Mouse (Mus musculus): ENCODE data around the gene Hsd17b14.

Hsd17b14 gene

DNA sequence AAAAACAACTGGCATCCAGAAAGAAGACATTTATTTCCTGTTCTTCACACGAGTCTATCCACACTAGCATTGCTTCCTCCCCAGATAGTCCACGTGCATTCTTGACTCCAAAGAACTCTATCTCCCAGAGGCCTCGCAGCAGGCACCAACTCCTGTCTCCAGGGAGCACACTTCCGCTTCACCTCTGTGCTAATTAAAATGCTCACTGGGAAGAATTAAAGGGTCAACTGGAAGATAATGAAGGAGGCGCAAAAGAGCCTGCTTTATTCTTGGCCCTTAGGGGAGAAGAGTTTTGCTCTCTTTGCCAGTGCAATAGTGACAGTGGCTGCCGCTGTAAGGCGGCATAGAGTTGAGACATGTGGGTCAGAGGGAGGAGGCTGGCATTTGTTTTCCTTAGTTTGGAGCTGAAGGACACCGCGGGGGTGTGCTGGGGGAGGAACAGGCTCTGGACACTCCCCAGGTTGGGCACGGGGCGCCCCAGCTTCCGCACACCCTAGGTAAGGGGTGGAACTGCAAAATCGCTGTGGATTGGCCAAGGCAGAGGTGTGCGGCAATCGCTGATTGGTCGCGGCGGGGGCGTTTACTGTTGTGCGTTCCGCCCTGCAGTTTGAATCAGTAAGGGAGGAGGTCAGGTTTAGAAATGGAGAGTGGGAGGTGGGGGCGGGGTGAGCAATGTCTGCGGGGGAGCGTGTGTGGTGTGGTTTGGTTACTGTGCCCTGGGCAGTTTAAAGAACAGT, 13.3 kb downstream of the Hsd17b14 start:
- peak; percentile 90 for DNase-seq (ENCODE audit: low spot score)

DNA sequence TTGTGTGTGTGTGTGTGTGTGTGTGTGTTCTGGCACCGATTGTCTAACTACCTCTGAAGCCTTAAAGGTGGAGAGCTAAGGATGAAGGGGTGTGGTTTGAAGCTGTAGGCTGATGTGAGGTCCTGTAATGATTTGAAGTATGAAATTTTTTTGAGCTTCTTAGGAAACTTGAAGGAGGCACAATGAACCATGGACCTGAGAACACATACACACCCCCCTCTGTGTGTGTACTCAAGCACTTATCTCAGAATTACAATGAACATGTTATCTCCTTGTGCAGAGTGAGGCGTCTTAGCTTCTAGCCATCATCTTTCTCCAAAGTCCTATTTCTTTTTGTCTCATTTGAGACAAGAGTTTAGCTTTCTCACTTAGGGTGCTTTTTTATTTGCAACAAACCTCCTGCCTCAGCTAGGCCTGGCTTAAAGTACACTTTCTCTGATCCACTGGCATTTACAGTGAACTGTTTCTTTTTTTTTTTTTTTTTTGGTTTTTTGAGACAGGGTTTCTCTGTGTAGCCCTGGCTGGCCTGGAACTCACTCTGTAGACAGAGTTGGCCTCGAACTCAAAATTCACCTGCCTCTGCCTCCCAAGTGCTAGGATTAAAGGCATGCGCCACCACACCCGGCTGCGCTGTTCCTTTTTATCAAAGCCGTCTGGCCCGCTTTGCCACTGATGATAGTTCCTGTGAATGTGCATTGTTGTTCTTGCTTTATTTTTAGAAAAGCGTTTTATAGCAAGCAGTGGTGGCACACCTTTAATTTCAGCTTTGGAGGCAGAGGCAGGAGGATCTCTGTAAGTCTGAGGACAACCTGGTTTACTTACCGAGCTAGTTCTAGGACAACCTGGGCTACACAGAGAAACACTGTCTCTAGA, 14.1 kb downstream of the Hsd17b14 start:
- DNase-seq (ENCODE audit: low spot score): no peak

DNA sequence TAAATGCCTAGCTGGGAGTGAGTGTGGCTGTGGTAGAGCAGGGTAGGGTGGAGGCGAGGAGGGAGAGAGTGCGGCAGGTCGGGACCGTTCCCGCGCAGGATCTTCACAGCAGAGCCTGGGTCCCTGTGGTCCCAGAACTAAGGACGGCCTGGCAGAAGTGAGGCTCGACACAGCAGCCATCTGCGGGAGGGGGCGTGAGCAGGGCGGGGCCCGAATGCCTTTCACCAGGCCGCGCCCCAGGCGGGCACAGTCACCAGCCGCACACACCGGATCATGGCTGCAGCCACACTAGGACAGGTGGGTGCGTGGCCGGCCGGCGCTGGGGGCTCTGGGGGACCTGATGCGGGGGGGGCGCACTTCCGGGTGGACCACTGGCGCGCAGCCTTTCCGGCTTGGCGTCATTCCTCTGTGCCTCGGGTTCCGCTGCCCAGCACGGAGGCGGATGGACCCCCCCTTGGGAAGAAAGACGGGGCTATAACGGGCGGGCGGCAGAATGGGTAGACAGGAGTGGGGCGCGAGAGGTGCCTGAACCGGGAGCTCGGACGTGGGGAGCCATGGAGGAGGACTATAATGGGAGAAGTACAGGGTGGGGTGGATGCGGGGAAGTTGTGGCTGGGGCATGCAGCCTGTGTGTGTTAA, 15.5 kb downstream of the Hsd17b14 start, which contains the start of gene Bcat2:
Bcat2 (plus strand) TSS at position 51 of the 639 bp plus-strand sequence.
- DNase-seq (ENCODE audit: low spot score): peak; percentile 64

DNA sequence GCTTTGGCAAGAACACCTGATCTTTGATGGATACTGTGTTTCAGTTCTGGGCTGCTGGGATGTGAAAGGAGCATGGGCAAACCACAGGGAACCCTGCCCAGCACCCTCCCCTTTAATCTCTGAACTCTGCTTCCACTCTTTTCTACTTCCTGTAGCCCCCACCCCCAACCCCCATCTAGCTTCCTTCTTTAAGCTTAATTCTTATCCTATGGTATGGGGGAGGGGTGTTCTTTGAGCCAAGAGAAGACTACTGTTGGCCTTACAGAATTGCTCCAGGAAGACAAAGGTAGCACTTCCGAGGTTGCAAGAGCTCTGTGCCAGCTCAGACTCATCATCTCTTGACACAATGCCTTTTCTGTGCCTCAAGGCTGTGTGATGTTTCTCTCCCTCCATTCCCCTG, 17.3 kb downstream of the Hsd17b14 start:
- no peak for DNase-seq (ENCODE audit: low spot score)

DNA sequence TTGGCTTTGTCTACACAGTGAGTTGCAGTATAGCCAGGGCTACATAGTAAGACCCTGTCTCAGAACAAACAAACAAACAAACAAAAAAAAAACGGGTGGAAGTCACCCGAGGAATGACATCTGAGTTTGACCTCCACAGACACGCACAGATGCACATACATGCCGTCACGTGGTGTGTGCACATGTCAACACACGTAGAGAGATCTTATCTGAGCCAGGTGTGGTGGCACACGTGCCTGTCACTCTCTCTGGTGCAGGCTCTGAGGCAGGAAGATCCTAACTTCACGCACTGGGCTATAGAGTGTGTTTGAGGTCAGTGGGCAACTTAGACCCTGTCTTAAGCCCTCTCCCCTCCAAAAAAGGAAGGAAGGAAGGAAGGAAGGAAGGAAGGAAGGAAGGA, 19.3 kb downstream of the Hsd17b14 start:
- no peak for DNase-seq (ENCODE audit: low spot score)

DNA sequence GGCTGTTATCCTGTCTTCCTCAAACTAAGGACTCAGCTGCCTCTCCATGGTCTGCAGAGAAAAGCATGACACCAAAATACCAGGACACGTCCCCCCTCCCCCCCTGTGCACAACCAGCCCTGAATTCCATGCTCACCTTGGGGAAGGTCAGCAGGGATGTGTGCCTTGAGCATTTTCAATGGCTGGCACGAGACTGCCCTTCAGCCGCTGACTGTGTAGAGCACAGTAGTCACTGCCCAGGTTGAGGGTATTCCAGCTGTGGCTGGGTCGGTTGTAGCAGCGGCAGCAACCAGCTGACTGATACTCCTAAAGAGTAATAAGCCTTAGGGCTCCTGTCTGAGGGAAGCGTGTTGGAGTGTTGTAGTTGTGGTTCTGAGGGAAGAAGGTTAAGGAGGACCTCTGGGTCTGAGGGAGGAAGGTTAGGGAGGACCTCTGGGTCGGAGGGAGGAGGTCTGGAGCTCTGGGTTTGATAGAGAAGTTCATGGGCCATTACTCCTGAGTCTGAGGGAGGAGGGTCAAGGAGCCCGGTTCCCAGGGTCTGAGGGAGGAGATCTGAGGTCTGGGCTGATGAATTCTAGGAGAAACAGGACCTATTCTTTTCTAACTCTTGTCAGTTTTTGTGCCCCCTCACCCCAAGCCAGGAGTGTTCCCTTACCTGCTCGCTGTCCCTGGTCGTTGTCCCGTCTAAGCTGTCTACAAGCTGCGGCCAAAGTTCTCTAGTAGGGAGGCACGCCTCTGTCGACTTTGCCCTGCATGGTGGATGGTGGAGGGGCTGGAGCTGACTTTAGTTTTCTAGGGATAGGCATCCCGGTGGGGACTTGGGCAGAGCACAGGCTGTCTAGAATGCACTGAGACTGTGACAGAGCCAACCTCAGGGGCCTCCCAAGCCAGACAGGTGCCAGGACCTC, 20.0 kb downstream of the Hsd17b14 start:
- DNase-seq (ENCODE audit: low spot score): no peak

DNA sequence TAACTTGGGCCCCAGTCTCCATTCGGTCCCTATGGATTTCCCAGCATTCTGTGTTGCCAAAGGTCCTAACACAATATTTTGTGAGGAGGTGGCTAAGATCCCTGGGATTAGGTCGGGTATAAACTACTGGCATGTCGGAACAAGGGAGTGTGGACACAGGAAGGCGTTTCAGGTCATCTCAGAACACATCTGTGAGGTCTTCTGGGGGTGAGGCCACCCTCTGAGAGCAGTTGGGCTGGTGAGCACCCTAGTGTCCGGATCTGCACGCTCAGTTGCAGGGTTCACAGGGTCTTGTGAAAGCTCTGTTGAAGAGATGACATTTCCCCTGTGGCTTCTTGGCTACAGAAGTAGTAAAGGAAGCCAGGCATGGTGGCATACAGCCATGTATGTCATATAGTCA, 31.2 kb downstream of the Hsd17b14 start:
- DNase-seq (ENCODE audit: low spot score): no peak

DNA sequence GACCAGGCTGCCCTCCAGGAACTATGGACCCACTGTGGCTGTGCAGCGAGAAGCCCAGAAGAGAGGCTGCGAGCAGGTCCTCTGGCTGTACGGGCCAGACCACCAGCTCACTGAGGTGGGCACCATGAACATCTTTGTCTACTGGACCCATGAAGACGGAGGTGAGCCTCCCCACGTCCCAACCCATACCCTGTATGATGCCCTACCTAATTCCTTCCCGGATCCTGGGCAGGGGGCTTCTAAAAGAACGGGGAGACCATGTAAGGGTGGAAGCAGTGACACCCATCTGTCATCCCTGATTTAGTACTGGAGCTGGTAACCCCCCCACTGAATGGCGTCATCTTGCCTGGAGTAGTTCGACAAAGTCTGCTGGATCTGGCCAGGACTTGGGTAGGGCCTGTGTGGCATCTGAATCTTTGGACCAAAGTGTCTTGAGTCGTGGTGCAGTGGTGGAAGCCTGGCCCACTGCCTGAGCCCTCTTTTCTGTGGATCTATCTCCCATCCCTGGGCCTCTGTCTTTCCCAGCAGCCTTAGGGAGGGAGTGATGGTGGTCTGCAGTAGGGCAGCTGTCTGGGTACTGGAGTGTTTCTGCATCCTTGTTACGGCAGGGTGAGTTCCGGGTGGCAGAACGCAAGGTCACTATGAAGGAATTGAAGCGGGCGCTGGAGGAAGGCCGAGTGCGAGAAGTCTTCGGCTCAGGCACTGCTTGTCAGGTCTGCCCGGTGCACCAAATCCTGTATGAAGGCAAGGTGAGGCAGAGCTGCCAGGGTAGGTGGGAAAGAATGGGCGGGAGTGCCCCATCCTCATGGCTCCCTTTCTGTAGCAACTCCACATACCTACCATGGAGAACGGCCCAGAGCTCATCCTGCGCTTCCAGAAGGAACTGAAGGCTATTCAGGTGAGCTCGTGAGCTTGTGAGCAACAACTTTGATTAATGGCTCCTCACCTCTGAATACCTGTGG, 33.2 kb downstream of the Hsd17b14 start:
- no peak for DNase-seq (ENCODE audit: low spot score)

DNA sequence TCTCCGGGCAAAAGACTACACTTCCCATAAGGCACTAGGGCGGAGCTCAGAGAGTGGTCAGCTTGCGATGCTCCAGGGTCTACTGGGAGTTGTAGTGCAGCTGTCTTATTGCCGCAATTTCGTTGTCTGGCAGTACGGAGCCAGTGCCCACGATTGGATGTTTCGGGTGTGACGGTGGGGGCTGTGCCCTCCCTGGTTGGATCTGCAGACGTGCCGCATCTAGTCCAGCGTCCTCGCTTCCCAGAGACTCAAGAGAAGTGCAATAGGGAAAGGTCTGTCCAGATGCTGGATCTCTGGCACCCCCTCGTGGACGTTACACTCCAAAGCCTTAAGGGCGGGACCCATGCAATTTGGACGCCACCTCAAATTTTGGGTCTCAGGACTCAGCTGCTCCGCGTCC, 34.5 kb downstream of the Hsd17b14 start:
- DNase-seq (ENCODE audit: low spot score): peak; percentile 98

DNA sequence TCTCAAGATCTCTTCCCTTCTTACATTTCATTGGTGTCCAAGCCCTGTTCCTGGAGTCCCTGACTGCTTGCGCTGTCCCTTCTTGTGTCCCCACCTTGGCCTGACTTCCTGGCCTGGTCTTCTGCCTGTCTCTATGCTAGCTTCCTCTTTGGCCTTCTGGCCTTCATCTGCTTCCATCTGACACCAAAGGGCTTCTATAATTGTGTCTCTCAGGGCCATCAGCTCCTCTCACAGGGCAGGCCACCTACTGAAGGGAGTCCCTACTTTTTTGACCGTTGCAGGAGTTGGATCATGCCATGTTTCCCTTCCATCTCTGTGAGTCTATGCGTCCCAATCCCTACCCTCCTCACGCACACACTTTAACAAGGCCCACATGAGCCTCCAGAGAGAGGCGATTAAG, 35.2 kb downstream of the Hsd17b14 start:
- no peak for DNase-seq (ENCODE audit: low spot score)

DNA sequence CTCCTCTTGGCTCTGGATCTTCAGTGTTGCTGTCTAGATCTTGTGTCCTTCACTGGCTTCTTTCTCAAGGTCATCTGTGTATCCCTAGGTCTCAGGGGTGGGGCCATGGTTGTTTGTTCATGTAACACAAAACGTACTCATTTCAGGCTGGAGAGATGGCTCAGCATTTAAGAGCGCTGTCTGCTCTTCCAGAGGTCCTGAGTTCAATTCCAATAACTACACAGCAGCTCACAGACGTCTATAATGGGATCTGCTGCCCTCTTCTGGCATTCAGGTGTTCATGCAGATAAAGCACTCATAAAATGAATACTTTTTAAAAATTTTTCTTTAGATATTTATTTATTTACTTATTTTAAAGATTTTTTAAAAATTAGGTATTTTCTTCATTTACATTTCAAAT, 36.2 kb downstream of the Hsd17b14 start:
- no peak for DNase-seq (ENCODE audit: low spot score)

DNA sequence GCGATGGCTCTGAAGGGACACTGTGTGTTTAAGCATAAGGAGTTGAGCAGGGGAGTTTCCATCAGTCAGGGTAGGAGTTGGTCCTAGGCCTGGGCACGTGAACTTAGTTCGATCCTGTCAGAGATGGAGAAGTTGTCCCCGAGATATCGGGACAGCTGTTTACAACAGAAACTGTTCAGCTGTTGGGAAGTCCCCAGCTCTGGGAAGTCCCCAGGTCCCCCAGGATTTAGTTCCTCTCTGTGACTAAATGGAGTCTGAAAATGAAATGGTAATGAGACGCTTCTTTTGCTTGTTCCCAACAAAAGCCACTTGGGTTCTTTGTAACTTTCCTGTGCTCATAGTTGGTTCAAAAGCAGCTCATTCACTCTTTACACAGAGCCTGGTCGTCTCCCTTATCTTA, 37.2 kb downstream of the Hsd17b14 start:
- no peak for DNase-seq (ENCODE audit: low spot score)

DNA sequence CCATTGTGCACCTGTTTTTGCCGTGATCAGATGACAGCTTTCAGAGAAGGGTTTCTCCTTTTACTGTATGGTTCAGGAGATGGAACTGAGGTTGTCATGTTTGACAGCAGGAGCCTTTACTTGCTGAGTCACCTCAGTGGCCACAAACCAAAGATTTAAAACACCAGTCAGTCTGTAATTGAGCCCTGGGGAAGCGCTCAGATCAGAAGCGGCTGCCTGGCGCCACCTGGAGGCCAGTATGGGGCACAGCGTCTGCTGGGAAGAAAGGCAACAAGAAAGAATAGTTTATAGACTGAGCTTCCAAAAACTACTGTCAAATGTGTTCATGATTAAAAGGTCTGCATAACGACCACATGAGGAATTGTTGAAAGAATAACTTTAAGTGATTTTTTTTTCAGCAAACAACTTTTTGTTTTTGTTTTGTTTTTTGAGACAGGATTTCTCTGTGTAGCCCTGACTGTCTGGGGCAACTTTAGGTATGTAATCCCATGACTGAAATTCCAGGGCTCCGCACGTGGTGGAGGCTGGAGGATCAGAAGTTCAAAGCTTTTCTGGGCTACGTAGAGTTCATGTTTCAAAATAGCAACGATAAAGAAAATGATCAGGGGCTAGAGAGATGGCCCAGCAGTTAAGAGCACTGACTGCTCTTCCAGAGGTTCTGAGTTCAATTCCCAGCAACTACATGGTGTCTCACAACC, 38.6 kb downstream of the Hsd17b14 start:
- DNase-seq (ENCODE audit: low spot score): peak; percentile 71

DNA sequence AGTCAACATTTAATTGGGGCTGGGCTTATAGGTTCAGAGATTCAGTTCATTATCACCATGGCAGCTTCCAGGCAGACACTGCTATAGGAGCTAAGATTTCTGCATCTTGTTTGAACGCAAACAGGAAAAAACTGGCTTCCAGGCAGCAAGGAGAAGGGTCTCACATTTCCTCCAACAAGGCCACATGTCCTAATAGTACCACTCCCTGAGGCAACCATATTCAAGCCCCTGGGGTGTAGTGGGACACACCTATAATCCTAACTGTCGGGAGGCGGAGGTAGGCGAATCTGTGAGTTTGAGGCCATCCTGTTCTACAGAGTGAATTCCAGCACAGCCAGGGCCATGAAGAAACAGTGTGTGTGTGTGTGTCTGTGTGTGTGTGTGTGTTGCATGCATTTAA, 40.5 kb downstream of the Hsd17b14 start:
- DNase-seq (ENCODE audit: low spot score): no peak

DNA sequence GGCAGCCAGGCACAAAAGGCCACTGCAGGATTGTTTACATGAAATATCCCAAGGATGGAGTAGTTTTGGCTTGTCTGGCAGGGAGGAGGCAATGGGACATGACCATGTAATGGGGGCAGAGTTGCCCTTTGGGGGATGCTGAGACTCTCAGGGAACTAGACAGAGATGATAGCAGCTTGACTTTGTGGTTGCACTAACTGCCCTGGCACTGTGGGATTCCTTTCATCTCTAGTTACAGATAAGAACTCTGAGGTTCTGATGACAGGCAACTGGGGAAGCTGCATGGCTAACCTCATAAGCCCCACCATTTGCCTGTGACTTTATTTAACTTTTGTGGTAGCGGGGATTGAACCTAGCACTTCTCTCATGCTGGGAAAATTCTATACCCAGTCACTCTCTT, 41.4 kb downstream of the Hsd17b14 start:
- no peak for DNase-seq (ENCODE audit: low spot score)

DNA sequence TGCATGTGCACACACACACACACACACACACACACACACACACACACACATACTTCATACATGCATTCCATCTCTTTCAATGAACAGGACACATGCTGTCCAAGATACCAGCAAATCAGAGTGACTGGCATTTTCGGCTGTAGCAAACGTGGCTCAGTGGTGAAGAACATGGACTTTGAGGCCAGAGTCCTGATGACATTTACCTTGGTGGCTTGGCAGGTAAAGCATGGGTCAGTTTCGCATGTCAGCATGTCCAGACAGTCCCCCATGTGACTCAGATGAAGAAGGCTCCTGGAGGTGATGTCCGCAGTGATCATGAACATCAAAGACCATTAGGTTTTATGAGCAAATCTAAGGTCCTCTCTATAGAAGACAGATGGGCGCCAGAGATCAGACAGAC, 42.3 kb downstream of the Hsd17b14 start:
- no peak for DNase-seq (ENCODE audit: low spot score)

DNA sequence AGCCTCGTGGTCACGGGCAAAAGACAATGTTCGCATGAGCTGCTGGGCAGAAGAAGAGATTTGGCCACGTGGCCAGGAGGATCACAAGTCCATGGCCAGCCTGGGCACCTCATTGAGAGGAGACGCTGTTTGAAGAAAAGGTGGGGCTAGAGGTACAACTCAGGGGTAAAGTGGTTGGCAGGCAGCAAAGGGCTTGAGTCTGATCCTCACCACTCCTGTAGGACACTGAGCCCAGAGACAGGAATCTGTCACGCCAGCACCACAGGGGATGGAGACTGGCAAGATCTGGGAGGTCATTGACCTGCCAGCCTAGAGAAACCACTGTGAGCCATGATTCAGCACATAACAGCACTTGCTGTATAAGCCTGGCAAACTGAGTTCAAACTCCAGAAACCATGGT, 42.8 kb downstream of the Hsd17b14 start:
- DNase-seq (ENCODE audit: low spot score): no peak

DNA sequence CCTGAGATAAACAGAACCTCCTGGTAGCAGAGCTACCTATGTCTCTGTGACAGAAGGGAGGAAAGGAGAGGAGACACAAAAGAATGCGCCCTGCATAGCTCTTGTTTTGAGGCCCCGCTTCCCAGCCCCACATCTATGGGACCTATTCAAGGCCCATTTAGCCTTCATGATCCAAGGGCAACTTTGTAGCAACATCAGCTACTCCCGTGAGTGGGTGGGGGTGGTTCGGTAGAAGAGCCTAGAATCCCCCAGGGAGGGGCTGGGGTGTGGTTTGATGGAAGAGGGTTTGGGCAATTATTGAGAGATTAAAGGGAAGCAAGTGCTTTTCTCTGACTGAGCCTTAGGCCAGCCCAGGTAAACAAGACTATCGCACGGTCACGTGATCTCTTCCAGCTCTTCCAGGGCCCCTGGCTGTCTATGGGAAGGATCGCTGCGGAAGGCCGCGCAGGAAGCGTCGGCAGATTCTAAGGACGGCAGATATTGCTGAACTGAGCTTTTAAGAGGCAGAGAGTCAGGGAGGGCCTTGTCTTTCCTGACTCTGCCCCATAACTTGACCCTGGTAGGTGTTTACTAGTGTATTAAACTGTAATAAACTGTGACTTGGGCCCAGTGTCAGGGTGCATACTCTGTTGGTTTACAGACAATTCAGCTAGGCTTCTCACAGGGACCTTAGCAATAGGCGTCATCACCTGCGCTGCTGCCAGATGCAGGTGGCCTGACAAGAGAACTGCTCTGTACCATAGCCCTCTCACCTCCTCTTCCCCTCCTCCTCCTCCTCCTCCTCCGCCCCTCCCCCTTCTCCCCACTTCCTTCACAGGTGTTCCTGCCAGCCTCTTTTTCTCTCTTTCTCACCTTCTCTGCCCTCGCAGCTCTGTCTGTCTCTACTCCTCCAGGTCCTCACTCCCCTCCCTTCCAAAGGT, 44.5 kb downstream of the Hsd17b14 start:
- DNase-seq (ENCODE audit: low spot score): no peak

Data from layer of hippocampus, adult 11-12 months (tissue).